Mouse (Mus musculus) WW6 (cell line): ENCODE measurements around the gene Fry.

Experiments used
- DNase-seq: peaks from one replicate; pipeline ENCODE4 v3.0.0-alpha.2; 2013; ENCODE audit warnings: low read depth, low spot score

The Fry gene

GRCm38 (mm10) chr5:150268261-150268660 lies 149.8 kb downstream of the Fry start:
- DNase-seq, result no peak

- DNase-seq, result no peak
These were observed 152.0 kb downstream of the Fry start for GRCm38 (mm10) chr5:150270468-150270867.

- no peak for DNase-seq
These were observed 153.7 kb downstream of the Fry start for GRCm38 (mm10) chr5:150272173-150272572.

GRCm38 (mm10) chr5:150275314-150275713 lies 156.9 kb downstream of the Fry start:
- no peak for DNase-seq

GRCm38 (mm10) chr5:150276611-150277010 lies 158.2 kb downstream of the Fry start:
- no peak for DNase-seq

- DNase-seq, result no peak
These were observed 160.9 kb downstream of the Fry start for GRCm38 (mm10) chr5:150279387-150279786.

- DNase-seq, result no peak
These were observed 162.6 kb downstream of the Fry start for GRCm38 (mm10) chr5:150281084-150281483.

- no peak for DNase-seq
These were observed 163.6 kb downstream of the Fry start for GRCm38 (mm10) chr5:150282091-150282490.

GRCm38 (mm10) chr5:150287949-150288348 lies 169.5 kb downstream of the Fry start:
- no peak for DNase-seq

GRCm38 (mm10) chr5:150289611-150290010 lies 171.2 kb downstream of the Fry start:
- no peak for DNase-seq

- DNase-seq, result no peak
These were observed 172.2 kb downstream of the Fry start for GRCm38 (mm10) chr5:150290494-150291199.

- no peak for DNase-seq
These were observed 172.8 kb downstream of the Fry start for GRCm38 (mm10) chr5:150291216-150291615.

GRCm38 (mm10) chr5:150292186-150292585 lies 173.7 kb downstream of the Fry start:
- no peak for DNase-seq

GRCm38 (mm10) chr5:150294306-150294705 lies 175.9 kb downstream of the Fry start:
- DNase-seq, result no peak

GRCm38 (mm10) chr5:150295096-150295495 lies 176.7 kb downstream of the Fry start:
- DNase-seq, result no peak

GRCm38 (mm10) chr5:150298969-150299368 lies 180.5 kb downstream of the Fry start:
- DNase-seq, result no peak

- DNase-seq, result no peak
These were observed 183.7 kb downstream of the Fry start for GRCm38 (mm10) chr5:150302123-150302522.

- no peak for DNase-seq
These were observed 184.6 kb downstream of the Fry start for GRCm38 (mm10) chr5:150302996-150303395.

GRCm38 (mm10) chr5:150306497-150306896 lies 188.1 kb downstream of the Fry start:
- no peak for DNase-seq

GRCm38 (mm10) chr5:150313229-150313628 lies 194.8 kb downstream of the Fry start:
- DNase-seq, result no peak

- no peak for DNase-seq
These were observed 196.1 kb downstream of the Fry start for GRCm38 (mm10) chr5:150314582-150314981.

- no peak for DNase-seq
These were observed 207.0 kb downstream of the Fry start for GRCm38 (mm10) chr5:150325411-150325810.

GRCm38 (mm10) chr5:150328686-150329085 lies 210.2 kb downstream of the Fry start:
- no peak for DNase-seq

- no peak for DNase-seq
These were observed 213.4 kb downstream of the Fry start for GRCm38 (mm10) chr5:150331821-150332220.
